Mouse (Mus musculus) ovary, postnatal 10 days (tissue): Measurements from ENCODE around the gene Gm5591.
"Not testable (repeated sequence)": the region's sequence is repeated elsewhere in the genome, so short reads cannot be mapped to it uniquely, and the experiment has no call there.

Experiments
- DNase-seq: peaks from one replicate; pipeline ENCODE4 v3.0.0; 2022; ENCODE audit warnings: low spot score

Gene Gm5591

DNA sequence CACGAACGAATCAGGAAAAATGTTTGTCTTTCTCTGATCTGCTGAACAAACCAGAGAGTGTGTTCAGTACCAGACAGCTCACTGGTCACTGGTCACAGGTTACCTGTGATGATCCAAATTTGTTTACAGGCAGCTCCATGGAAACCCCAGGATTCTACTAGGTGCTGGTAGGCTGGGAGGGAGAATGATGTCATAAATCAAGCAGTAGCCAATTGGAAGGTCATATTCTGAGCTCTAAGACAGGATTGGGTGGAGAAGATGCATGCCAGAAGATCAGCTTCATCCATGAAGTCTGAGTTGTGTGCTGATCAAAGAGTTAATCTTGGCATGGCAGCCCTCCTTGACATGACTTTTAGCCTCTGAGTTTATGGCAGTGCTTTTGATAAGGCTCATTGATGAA lies at the start of gene Gm5591:
Gene Gm5591, minus strand, starts transcription at position 101 of the 400 bp plus-strand sequence.
- DNase-seq = not testable (repeated sequence)

GRCm38 (mm10) chr7:38488468-38488867 lies 39.5 kb downstream of the Gm5591 start:
- DNase-seq = not testable (repeated sequence)
